Mouse (Mus musculus) forebrain, embryonic 14.5 days (tissue): ENCODE data around the gene Olfr263. TPM values are rescaled to one million over a fixed set of nuclear protein-coding genes. Genes with fewer than 3 reads are reported as not detected.

ENCODE experiments used
- ATAC-seq: fragments of 200-750 bp; cut with Nextera tagmentation; 2 replicates; pipeline ENCODE4 v1.8.0; 2017; ENCODE audit warnings: mild to moderate bottlenecking, moderate library complexity
- DNase-seq: peaks from one replicate; pipeline ENCODE4 v3.0.0-alpha.2; 2015; ENCODE audit warnings: low spot score
- H3K27ac ChIP-seq: fragments of 300-500 bp; sonication (generic); 2 replicates; pipeline ENCODE4 v1.5.1; 2014; ENCODE audit warnings: low read depth, mild to moderate bottlenecking, control low read depth, low read length, moderate library complexity
- H3K27me3 ChIP-seq: fragments of 300-500 bp; sonication (generic); replicated peaks from 2 replicates; pipeline ENCODE4 v1.6.1; 2014; ENCODE audit warnings: low read length, control low read depth, mixed read lengths; ENCODE audit not compliant: control insufficient read depth, insufficient read depth
- H3K36me3 ChIP-seq: fragments of 300-500 bp; sonication (generic); 2 replicates; pipeline ENCODE4 v1.6.1; 2014; ENCODE audit warnings: low read length, control low read depth; ENCODE audit not compliant: control insufficient read depth, insufficient read depth
- H3K4me1 ChIP-seq: fragments of 300-500 bp; sonication (generic); 2 replicates; pipeline ENCODE4 v1.6.1; 2014; ENCODE audit warnings: antibody characterized with exemption, low read length, control low read depth; ENCODE audit not compliant: control insufficient read depth, insufficient read depth
- H3K4me2 ChIP-seq: fragments of 300-500 bp; sonication (generic); 2 replicates; pipeline ENCODE4 v1.6.1; 2014; ENCODE audit warnings: mild to moderate bottlenecking, control low read depth, low read length
- H3K4me3 ChIP-seq: fragments of 300-500 bp; sonication (generic); 2 replicates; pipeline ENCODE4 v1.5.1; 2014; ENCODE audit warnings: low read depth, low read length, control low read depth
- H3K9ac ChIP-seq: fragments of 300-500 bp; sonication (generic); 2 replicates; pipeline ENCODE4 v1.6.1; 2014; ENCODE audit warnings: mild to moderate bottlenecking, low read length, control low read depth, moderate library complexity
- H3K9me3 ChIP-seq: fragments of 300-500 bp; sonication (generic); replicated peaks from 2 replicates; pipeline ENCODE4 v1.6.1; 2016; ENCODE audit warnings: low read length, control low read depth, mixed read lengths; ENCODE audit not compliant: control insufficient read depth
- WGBS: fragments of 180-500 bp; shearing (Covaris S2); extraction: QIAGEN DNeasy Blood & Tissue Kit; methylation state at CpG from one replicate; pipeline ENCODE4 v1.1.7; 2014; 5-methylcytosine and 5-hydroxymethylcytosine counted together
- polyA plus RNA-seq: library from polyadenylated mRNA; unstranded; fragments of >200 nt; fragmentation: Nextera tagmentation; extraction: Ambion mirVana; gene quantifications from 2 replicates; pipeline ENCODE4 v1.2.1, GENCODE M21; 2014

The Olfr263 gene
- polyA plus RNA-seq, 1 experiment from 2014 or later: not detected

DNA sequence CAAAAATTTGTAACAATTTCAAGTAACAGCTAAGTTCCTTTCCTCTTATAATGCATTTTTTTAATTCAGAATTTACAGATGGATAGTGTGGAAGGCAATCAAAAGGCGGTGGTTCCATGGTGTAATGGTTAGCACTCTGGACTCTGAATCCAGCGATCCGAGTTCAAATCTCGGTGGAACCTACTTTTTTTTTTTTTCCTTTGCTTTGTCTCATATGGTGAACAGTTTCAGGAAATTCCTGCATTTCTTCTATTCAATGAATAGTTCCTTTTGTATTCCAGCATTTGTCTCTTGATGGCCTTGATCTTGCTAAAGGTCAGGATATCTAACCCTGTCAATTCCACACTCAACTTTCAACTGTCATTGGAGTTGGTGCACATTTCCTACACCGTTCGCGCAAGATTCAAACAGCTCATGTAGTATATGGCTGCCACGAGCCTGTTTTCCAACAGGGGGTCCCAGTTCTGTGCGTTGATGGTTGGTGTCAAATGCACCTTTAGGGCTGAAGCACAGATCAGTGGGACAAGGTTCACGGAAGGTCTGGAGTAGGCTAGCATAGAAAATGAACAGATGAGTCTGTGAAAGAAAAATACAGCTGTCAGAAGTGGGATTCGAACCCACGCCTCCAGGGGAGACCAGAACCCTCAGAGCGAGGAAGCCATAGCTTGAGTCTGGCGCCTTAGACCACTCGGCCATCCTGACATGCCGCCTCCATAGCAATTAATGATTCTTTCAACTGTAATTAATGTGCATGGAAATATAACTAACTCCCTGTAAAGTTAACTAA, 43.0 kb downstream of the Olfr263 start:
- Histone ChIP-seq H3K4me2 (peak overlapping the region; percentile 89), H3K27me3 (no peaks in the 10 kb centered on the region), H3K9ac (no peak overlapping the region), H3K9me3 (no peaks in the 10 kb centered on the region), H3K27ac (no peak overlapping the region), H3K36me3 (no peaks in the 10 kb centered on the region), H3K4me3 (peak overlapping the region; percentile 46), H3K4me1 (peaks cover 4% of the 10 kb centered on the region; the same call in 1 of the 2 replicates)
- DNase-seq: peak; percentile 88
- peak; percentile 41 for ATAC-seq
- 2% methylated on average over 16 of the region's 16 CpGs for WGBS

- H3K4me3 ChIP-seq: peak overlapping the region; percentile 25
- H3K4me2 ChIP-seq: peak overlapping the region; percentile 49
- ATAC-seq (peak; percentile 10; the same call in 1 of the 2 replicates), DNase-seq (peak; percentile 85)
- H3K9me3 ChIP-seq: no peaks in the 10 kb centered on the region
- H3K36me3 ChIP-seq: no peaks in the 10 kb centered on the region
- peak overlapping the region; percentile 6; the same call in 1 of the 2 replicates for H3K9ac ChIP-seq
- WGBS: under 1% methylated on average over 11 of the region's 11 CpGs
- H3K27me3 ChIP-seq: no peaks in the 10 kb centered on the region
- H3K27ac ChIP-seq: no peak overlapping the region
- H3K4me1 ChIP-seq: peaks cover 4% of the 10 kb centered on the region; the same call in 1 of the 2 replicates
Observed at GRCm38 (mm10) chr13:21173072-21173471, 43.6 kb downstream of the Olfr263 start.

GRCm38 (mm10) chr13:21176733-21177132, 47.3 kb downstream of the Olfr263 start:
- WGBS: 58% methylated on average over 11 of the region's 11 CpGs
- no peaks in the 10 kb centered on the region for H3K9me3 ChIP-seq
- DNase-seq (no peak), ATAC-seq (no peak)
- no peak overlapping the region for H3K4me3 ChIP-seq
- no peak overlapping the region for H3K4me2 ChIP-seq
- no peaks in the 10 kb centered on the region for H3K27me3 ChIP-seq
- no peak overlapping the region for H3K9ac ChIP-seq
- no peak overlapping the region for H3K27ac ChIP-seq
- peaks cover 2% of the 10 kb centered on the region; the same call in 1 of the 2 replicates for H3K36me3 ChIP-seq
- H3K4me1 ChIP-seq: peaks cover 15% of the 10 kb centered on the region

DNA sequence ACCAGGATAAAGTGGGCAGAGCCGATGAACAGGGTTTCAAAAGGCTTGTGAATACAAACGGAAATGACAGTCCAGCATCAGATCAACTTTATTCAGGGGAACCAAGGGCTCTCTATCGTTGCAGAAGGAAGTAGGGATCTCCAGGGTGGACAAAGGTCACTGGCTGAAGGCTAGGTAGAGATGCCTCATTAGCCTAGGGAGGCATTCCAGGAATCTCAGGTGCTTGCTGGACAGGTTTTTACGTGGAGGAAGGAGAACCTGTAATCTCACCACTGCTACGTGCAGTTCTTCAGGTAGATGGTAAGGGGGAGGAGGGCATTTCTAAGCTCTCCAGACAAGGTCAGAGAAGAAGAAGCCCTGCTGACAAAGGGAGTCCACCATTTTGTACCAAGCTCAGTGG, 48.2 kb downstream of the Olfr263 start:
- 71% methylated on average over 5 of the region's 5 CpGs for WGBS
- ATAC-seq: no peak

GRCm38 (mm10) chr13:21178364-21178763, 48.9 kb downstream of the Olfr263 start:
- Histone ChIP-seq H3K4me3 (no peak overlapping the region), H3K36me3 (peaks cover 18% of the 10 kb centered on the region), H3K9ac (no peak overlapping the region), H3K4me1 (peaks cover 21% of the 10 kb centered on the region), H3K27ac (no peak overlapping the region), H3K9me3 (no peaks in the 10 kb centered on the region), H3K4me2 (no peak overlapping the region), H3K27me3 (no peaks in the 10 kb centered on the region)
- DNase-seq (no peak), ATAC-seq (no peak)
- 91% methylated on average over 5 of the region's 5 CpGs for WGBS

More for the DNA sequence above, 48.2 kb downstream of the Olfr263 start:
- Histone ChIP-seq H3K9me3 (no peaks in the 10 kb centered on the region), H3K4me1 (peaks cover 21% of the 10 kb centered on the region), H3K27ac (no peak overlapping the region), H3K4me3 (no peak overlapping the region), H3K9ac (no peak overlapping the region), H3K27me3 (no peaks in the 10 kb centered on the region), H3K4me2 (no peak overlapping the region), H3K36me3 (peaks cover 11% of the 10 kb centered on the region)
- no peak for DNase-seq

DNA sequence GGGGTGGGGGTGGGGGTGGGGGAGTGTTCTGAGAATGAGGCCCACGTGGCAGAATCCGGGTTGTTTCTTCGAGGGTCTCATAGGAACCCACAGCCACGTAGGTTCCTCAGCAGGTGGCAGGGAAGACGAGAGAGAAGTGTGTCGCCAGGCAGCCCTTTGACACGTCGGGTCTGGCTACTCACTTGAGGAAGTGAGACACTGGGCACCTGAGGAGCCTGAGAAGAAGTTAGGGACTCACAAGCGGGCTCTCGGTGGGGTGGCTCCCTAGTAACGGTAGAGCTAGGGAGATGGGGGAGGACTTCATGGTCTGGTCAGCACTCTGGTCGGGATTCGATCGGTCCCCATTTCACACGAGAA, 49.9 kb downstream of the Olfr263 start, which contains the start of gene Trim27:
Trim27 (plus strand) TSS at position 79 of the 357 bp plus-strand sequence.
- peak within 1 kb of the TSS; percentile 89 for H3K9ac ChIP-seq
- WGBS: under 1% methylated on average over 15 of the region's 15 CpGs
- H3K4me3 ChIP-seq: peak within 1 kb of the TSS; percentile 99
- H3K36me3 ChIP-seq: peaks cover 28% of the 10 kb centered on the region
- DNase-seq (no peak), ATAC-seq (peak; percentile 47)
- H3K4me2 ChIP-seq: peak within 1 kb of the TSS; percentile 76
- peak within 1 kb of the TSS; percentile 94 for H3K27ac ChIP-seq
- H3K9me3 ChIP-seq: no peaks in the 10 kb centered on the region
- H3K27me3 ChIP-seq: no peaks in the 10 kb centered on the region
- H3K4me1 ChIP-seq: peaks cover 21% of the 10 kb centered on the region

- Histone ChIP-seq H3K9ac (peak overlapping the region; percentile 89), H3K4me1 (peaks cover 21% of the 10 kb centered on the region), H3K9me3 (no peaks in the 10 kb centered on the region), H3K4me2 (peak overlapping the region; percentile 76), H3K36me3 (peaks cover 32% of the 10 kb centered on the region), H3K27ac (peak overlapping the region; percentile 94), H3K4me3 (peak overlapping the region; percentile 99), H3K27me3 (no peaks in the 10 kb centered on the region)
- ATAC-seq (peak; percentile 97), DNase-seq (peak; percentile 96)
- WGBS: under 1% methylated on average over 78 of the region's 80 CpGs
Observed at GRCm38 (mm10) chr13:21179724-21180550, 50.5 kb downstream of the Olfr263 start.

- peak overlapping the region; percentile 89 for H3K9ac ChIP-seq
- peaks cover 41% of the 10 kb centered on the region for H3K36me3 ChIP-seq
- H3K27me3 ChIP-seq: no peaks in the 10 kb centered on the region
- peak overlapping the region; percentile 94 for H3K27ac ChIP-seq
- H3K4me2 ChIP-seq: peak overlapping the region; percentile 76
- WGBS: under 1% methylated on average over 71 of the region's 71 CpGs
- peak; percentile 54 for DNase-seq
- no peaks in the 10 kb centered on the region for H3K9me3 ChIP-seq
- peak overlapping the region; percentile 99 for H3K4me3 ChIP-seq
- peak; percentile 38 for ATAC-seq
- peaks cover 21% of the 10 kb centered on the region for H3K4me1 ChIP-seq
Observed at GRCm38 (mm10) chr13:21180551-21181530, 51.4 kb downstream of the Olfr263 start.
